Mouse (Mus musculus) bone marrow, adult 2 months (tissue): ENCODE measurements at regions not wholly inside any gene's neighbourhood (a gene's known extent, or its start where the extent isn't known, plus 50 kb on each side); places are given as distances from the start of the nearest gene placed in this dataset.

Experiments used
- CTCF ChIP-seq: fragments of 200-500 bp; IDR thresholded peaks from 2 replicates; pipeline ENCODE4 v1.5.1; 2011; ENCODE audit warnings: low read length, control low read depth; ENCODE audit not compliant: control insufficient read depth, insufficient read depth
- POLR2A ChIP-seq: fragments of 200-500 bp; IDR thresholded peaks from 2 replicates; pipeline ENCODE4 v1.6.1; 2011; ENCODE audit warnings: low read depth, mild to moderate bottlenecking, control low read depth, low read length, borderline replicate concordance; ENCODE audit not compliant: control insufficient read depth

DNA sequence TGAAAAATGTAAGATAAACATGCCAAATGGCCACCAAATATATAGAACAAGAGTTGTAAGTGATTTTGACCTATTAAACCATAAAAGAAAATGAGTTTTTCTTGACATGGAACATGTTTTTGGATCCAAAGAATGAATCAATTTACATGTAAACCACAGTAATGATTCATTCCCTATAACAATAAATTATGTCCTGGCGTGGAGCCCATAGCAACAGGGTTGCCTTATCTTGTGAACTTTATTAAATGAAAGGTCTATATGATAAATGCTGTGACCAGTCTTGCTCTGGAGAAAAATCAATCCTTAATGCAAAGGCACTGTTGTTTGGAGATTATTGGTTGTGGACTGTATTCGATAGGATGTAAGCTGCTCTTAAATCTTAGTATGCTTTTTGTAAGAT is 538.0 kb upstream of the N6amt1 start:
- TF ChIP-seq CTCF (no peak), POLR2A (no peak)
